Comparison of ENCODE assay signal across 13 mouse cellular contexts in genomic region chr17:30245308-30245706, GRCm38 (mm10).
A peak's percentile ranks its signal among the peaks of the same experiment; 100 is the strongest.
DNase-seq lines count a peak whose midpoint lies in the region; ATAC-seq and TF ChIP-seq lines count a peak whose summit lies in the region.
"Had no signal": no experiment of that assay in that cellular context is flagged by ENCODE, and none has a peak within 500 bp of the region (broad histone marks: within the 10 kb centered on the region; RNA-seq: fewer than 3 reads in every experiment).

No protein-coding gene starts in this region.

- H3K4me1 ChIP-seq in lung, postnatal 0 days (ENCODE audit: insufficient read depth, low read depth, low read length), result peaks cover 5% of the 10 kb centered on the region; the same call in 1 of the 2 replicates
- peaks cover 40% of the 10 kb centered on the region for H3K4me1 ChIP-seq in heart, embryonic 16.5 days (ENCODE audit: control insufficient read depth, insufficient read depth, low read length)
- peaks cover 15% of the 10 kb centered on the region; the same call in 1 of the 2 replicates for H3K4me1 ChIP-seq in stomach, embryonic 14.5 days (ENCODE audit: control insufficient read depth, insufficient read depth, low read length)

- peak overlapping the region; percentile 79 for H3K27ac ChIP-seq in gastrocnemius, adult 2 months
- H3K27ac ChIP-seq in lung, postnatal 0 days (ENCODE audit: low read length), result no peak overlapping the region
- H3K27ac ChIP-seq in heart, embryonic 16.5 days (ENCODE audit: low read length), result peak overlapping the region; percentile 80
- peak overlapping the region; percentile 33; the same call in 1 of the 2 replicates for H3K27ac ChIP-seq in stomach, embryonic 14.5 days (ENCODE audit: low read length)
- H3K27ac ChIP-seq: lung, embryonic 15.5 days had no signal

- WGBS in lung, postnatal 0 days, result 76% methylated on average over 10 of the region's 10 CpGs
- WGBS in heart, embryonic 16.5 days, result 61% methylated on average over 10 of the region's 10 CpGs
- 46% methylated on average over 10 of the region's 10 CpGs for WGBS in stomach, embryonic 14.5 days

- no peak overlapping the region for H3K4me3 ChIP-seq in gastrocnemius, adult 2 months
- no peak overlapping the region for H3K4me3 ChIP-seq in lung, postnatal 0 days (ENCODE audit: low read depth, low read length)
- H3K4me3 ChIP-seq in heart, embryonic 16.5 days (ENCODE audit: low read length), result no peak overlapping the region
- H3K4me3 ChIP-seq in stomach, embryonic 14.5 days (ENCODE audit: low read depth, low read length), result no peak overlapping the region
- H3K4me3 ChIP-seq: lung, embryonic 15.5 days had no signal

- no peak overlapping the region for H3K4me2 ChIP-seq in lung, postnatal 0 days (replicated peaks; ENCODE audit: low read depth, low read length)
- no peak overlapping the region for H3K4me2 ChIP-seq in heart, embryonic 16.5 days (ENCODE audit: low read depth, low read length)
- H3K4me2 ChIP-seq in stomach, embryonic 14.5 days (replicated peaks; ENCODE audit: low read depth, low read length), result no peak overlapping the region
- H3K4me2 ChIP-seq: lung, embryonic 15.5 days had no signal

- no peaks in the 10 kb centered on the region for H3K27me3 ChIP-seq in lung, postnatal 0 days (replicated peaks; ENCODE audit: insufficient read depth, low read length)
- H3K27me3 ChIP-seq in heart, embryonic 16.5 days (ENCODE audit: control insufficient read depth, insufficient read depth, low read length), result no peaks in the 10 kb centered on the region
- H3K27me3 ChIP-seq in stomach, embryonic 14.5 days (ENCODE audit: control insufficient read depth, insufficient read depth, low read length), result no peaks in the 10 kb centered on the region
- H3K27me3 ChIP-seq: lung, embryonic 15.5 days had no signal

- ATAC-seq in lung, postnatal 0 days, result no peak
- ATAC-seq in heart, embryonic 16.5 days (replicated peaks; ENCODE audit: extremely low read depth, insufficient read depth, low FRiP score), result peak; percentile 45; the same call in 1 of the 2 replicates
- no peak for ATAC-seq in stomach, embryonic 14.5 days (ENCODE audit: insufficient number of reproducible peaks, insufficient read depth, low FRiP score, low read depth)

- intact Hi-C loops in gastrocnemius, adult 2 months (cut with DNase I), result no loop called here

- no peak for TF ChIP-seq CTCF in gastrocnemius, adult 2 months (IDR thresholded peaks at IDR 0.05)
- TF ChIP-seq CTCF in lung, postnatal 0 days (IDR thresholded peaks at IDR 0.05), result no peak

- no peaks in the 10 kb centered on the region for H3K36me3 ChIP-seq in lung, postnatal 0 days (ENCODE audit: insufficient read depth, low read length)
- no peaks in the 10 kb centered on the region for H3K36me3 ChIP-seq in heart, embryonic 16.5 days (ENCODE audit: control insufficient read depth, insufficient read depth)
- H3K36me3 ChIP-seq in stomach, embryonic 14.5 days (ENCODE audit: control insufficient read depth, insufficient read depth, low read length), result no peaks in the 10 kb centered on the region
- H3K36me3 ChIP-seq: lung, embryonic 15.5 days had no signal

- H3K9ac ChIP-seq in lung, postnatal 0 days (replicated peaks; ENCODE audit: low read depth), result no peak overlapping the region
- peak overlapping the region; percentile 49; the same call in 1 of the 2 replicates for H3K9ac ChIP-seq in heart, embryonic 16.5 days (ENCODE audit: low read length)
- H3K9ac ChIP-seq in stomach, embryonic 14.5 days (replicated peaks; ENCODE audit: low read depth, low read length), result no peak overlapping the region
- H3K9ac ChIP-seq: lung, embryonic 15.5 days had no signal

- TF ChIP-seq EP300 in lung, postnatal 0 days (IDR thresholded peaks at IDR 0.05), result no peak

- no peak for DNase-seq in gastrocnemius, adult 2 months
- no peak for DNase-seq in gastrocnemius, adult 18-20 months (ENCODE audit: low spot score)
- DNase-seq in lung, adult 18-20 months, result peak; percentile 29 to 39
- no peak for DNase-seq in lung, postnatal 0 days (ENCODE audit: low spot score)
- no peak for DNase-seq in left cerebral cortex, adult 9 months (ENCODE audit: low spot score in 2 of 2)
- DNase-seq in kidney, adult 9 months, result no peak
- DNase-seq: cerebellum, adult 8-10 months; gastrocnemius, postnatal 25 days; kidney, postnatal 36 days; left cerebral cortex, postnatal 4 days had no signal

- H3K9me3 ChIP-seq in lung, postnatal 0 days (ENCODE audit: low read length), result no peaks in the 10 kb centered on the region
- no peaks in the 10 kb centered on the region for H3K9me3 ChIP-seq in heart, embryonic 16.5 days (replicated peaks; ENCODE audit: control insufficient read depth, low read length)
- H3K9me3 ChIP-seq in stomach, embryonic 14.5 days (ENCODE audit: control insufficient read depth, low read depth, low read length), result no peaks in the 10 kb centered on the region
- H3K9me3 ChIP-seq: lung, embryonic 15.5 days had no signal

Comparison
In these comparisons a context has a peak if more than half of its experiments do, and no peak if none do; other contexts are left out.
1. DNase-seq: peak in lung, adult 18-20 months (2 of 2); none in gastrocnemius, adult 2 months (single experiment), gastrocnemius, adult 18-20 months (single experiment), lung, postnatal 0 days (single experiment), left cerebral cortex, adult 9 months (0 of 2) and kidney, adult 9 months (single experiment).